Mouse (Mus musculus): ENCODE measurements around the gene Tmem44. TPM values are rescaled to one million over a fixed set of nuclear protein-coding genes. Genes with fewer than 3 reads are reported as not detected.

The Tmem44 gene
- polyA plus RNA-seq, 1 experiment from 2014 or later, result 73.8 TPM

- Histone ChIP-seq H3K9me3 (ENCODE audit: control insufficient read depth, low read length) (no peaks in the 10 kb centered on the region), H3K4me3 (ENCODE audit: low read depth, low read length) (no peak overlapping the region), H3K4me1 (ENCODE audit: control insufficient read depth, insufficient read depth, low read length) (no peaks in the 10 kb centered on the region), H3K36me3 (ENCODE audit: control insufficient read depth, insufficient read depth, low read length) (peaks cover 35% of the 10 kb centered on the region), H3K9ac (replicated peaks; ENCODE audit: low read depth, low read length) (no peak overlapping the region), H3K27ac (ENCODE audit: low read depth, low read length) (no peak overlapping the region), H3K27me3 (ENCODE audit: control insufficient read depth, insufficient read depth, low read length) (no peaks in the 10 kb centered on the region), H3K4me2 (ENCODE audit: low read depth, low read length) (no peak overlapping the region)
- ATAC-seq (ENCODE audit: low read depth), result no peak
- WGBS, result 94% methylated on average over 4 of the region's 4 CpGs
Measured at GRCm38 (mm10) chr16:30560601-30561000, 10.0 kb upstream of the Tmem44 start.

GRCm38 (mm10) chr16:30559312-30559992, 8.8 kb upstream of the Tmem44 start:
- H3K27ac ChIP-seq (ENCODE audit: low read depth, low read length), result no peak overlapping the region
- peaks cover 32% of the 10 kb centered on the region for H3K36me3 ChIP-seq (ENCODE audit: control insufficient read depth, insufficient read depth, low read length)
- ATAC-seq (ENCODE audit: low read depth), result no peak
- H3K9ac ChIP-seq (replicated peaks; ENCODE audit: low read depth, low read length), result no peak overlapping the region
- no peak overlapping the region for H3K4me3 ChIP-seq (ENCODE audit: low read depth, low read length)
- 97% methylated on average over 5 of the region's 5 CpGs for WGBS
- H3K9me3 ChIP-seq (ENCODE audit: control insufficient read depth, low read length), result no peaks in the 10 kb centered on the region
- no peaks in the 10 kb centered on the region for H3K4me1 ChIP-seq (ENCODE audit: control insufficient read depth, insufficient read depth, low read length)
- H3K27me3 ChIP-seq (ENCODE audit: control insufficient read depth, insufficient read depth, low read length), result no peaks in the 10 kb centered on the region
- no peak overlapping the region for H3K4me2 ChIP-seq (ENCODE audit: low read depth, low read length)

- no peak overlapping the region for H3K4me2 ChIP-seq (ENCODE audit: low read depth, low read length)
- no peak overlapping the region for H3K27ac ChIP-seq (ENCODE audit: low read depth, low read length)
- no peak overlapping the region for H3K4me3 ChIP-seq (ENCODE audit: low read depth, low read length)
- no peaks in the 10 kb centered on the region for H3K27me3 ChIP-seq (ENCODE audit: control insufficient read depth, insufficient read depth, low read length)
- no peaks in the 10 kb centered on the region for H3K9me3 ChIP-seq (ENCODE audit: control insufficient read depth, low read length)
- no peaks in the 10 kb centered on the region; the same call in 1 of the 2 replicates for H3K4me1 ChIP-seq (ENCODE audit: control insufficient read depth, insufficient read depth, low read length)
- H3K9ac ChIP-seq (replicated peaks; ENCODE audit: low read depth, low read length), result no peak overlapping the region
- ATAC-seq (ENCODE audit: low read depth), result no peak
- 96% methylated on average over 8 of the region's 8 CpGs for WGBS
- H3K36me3 ChIP-seq (ENCODE audit: control insufficient read depth, insufficient read depth, low read length), result peaks cover 8% of the 10 kb centered on the region; the same call in 1 of the 2 replicates
Measured at GRCm38 (mm10) chr16:30554109-30554508, 3.5 kb upstream of the Tmem44 start.

- Histone ChIP-seq H3K9ac (replicated peaks; ENCODE audit: low read depth, low read length) (no peak overlapping the region; the same call in 1 of the 2 replicates), H3K4me1 (ENCODE audit: control insufficient read depth, insufficient read depth, low read length) (peaks cover 6% of the 10 kb centered on the region; the same call in 1 of the 2 replicates), H3K36me3 (ENCODE audit: control insufficient read depth, insufficient read depth, low read length) (peaks cover 6% of the 10 kb centered on the region; the same call in 1 of the 2 replicates), H3K4me3 (ENCODE audit: low read depth, low read length) (no peak overlapping the region), H3K27me3 (ENCODE audit: control insufficient read depth, insufficient read depth, low read length) (no peaks in the 10 kb centered on the region), H3K27ac (ENCODE audit: low read depth, low read length) (peak overlapping the region; percentile 60), H3K4me2 (ENCODE audit: low read depth, low read length) (no peak overlapping the region), H3K9me3 (ENCODE audit: control insufficient read depth, low read length) (no peaks in the 10 kb centered on the region)
- peak; percentile 9; the same call in 1 of the 2 replicates for ATAC-seq (ENCODE audit: low read depth)
- 34% methylated on average over 11 of the region's 11 CpGs for WGBS
Measured at GRCm38 (mm10) chr16:30552621-30553338, 2.1 kb upstream of the Tmem44 start.

- peaks cover 9% of the 10 kb centered on the region; the same call in 1 of the 2 replicates for H3K36me3 ChIP-seq (ENCODE audit: control insufficient read depth, insufficient read depth, low read length)
- no peaks in the 10 kb centered on the region for H3K27me3 ChIP-seq (ENCODE audit: control insufficient read depth, insufficient read depth, low read length)
- H3K9me3 ChIP-seq (ENCODE audit: control insufficient read depth, low read length), result no peaks in the 10 kb centered on the region
- H3K9ac ChIP-seq (replicated peaks; ENCODE audit: low read depth, low read length), result peak overlapping the region; percentile 87
- peak overlapping the region; percentile 60 for H3K4me3 ChIP-seq (ENCODE audit: low read depth, low read length)
- 1% methylated on average over 62 of the region's 63 CpGs for WGBS
- peak; percentile 91 for ATAC-seq (ENCODE audit: low read depth)
- peaks cover 6% of the 10 kb centered on the region; the same call in 1 of the 2 replicates for H3K4me1 ChIP-seq (ENCODE audit: control insufficient read depth, insufficient read depth, low read length)
- H3K4me2 ChIP-seq (ENCODE audit: low read depth, low read length), result peak overlapping the region; percentile 58
- peak overlapping the region; percentile 75 for H3K27ac ChIP-seq (ENCODE audit: low read depth, low read length)
Measured at GRCm38 (mm10) chr16:30549966-30550747, 485 bp downstream of the Tmem44 start.

- Histone ChIP-seq H3K36me3 (ENCODE audit: control insufficient read depth, insufficient read depth, low read length) (peaks cover 14% of the 10 kb centered on the region; the same call in 1 of the 2 replicates), H3K27ac (ENCODE audit: low read depth, low read length) (peak overlapping the region; percentile 75), H3K4me3 (ENCODE audit: low read depth, low read length) (peak overlapping the region; percentile 60), H3K4me1 (ENCODE audit: control insufficient read depth, insufficient read depth, low read length) (peaks cover 6% of the 10 kb centered on the region; the same call in 1 of the 2 replicates), H3K9ac (replicated peaks; ENCODE audit: low read depth, low read length) (peak overlapping the region; percentile 87; the same call in 1 of the 2 replicates), H3K9me3 (ENCODE audit: control insufficient read depth, low read length) (no peaks in the 10 kb centered on the region), H3K4me2 (ENCODE audit: low read depth, low read length) (peak overlapping the region; percentile 58), H3K27me3 (ENCODE audit: control insufficient read depth, insufficient read depth, low read length) (no peaks in the 10 kb centered on the region)
- ATAC-seq (ENCODE audit: low read depth), result 0 out of 2 replicates have a peak, but pooled peaks have one; percentile 18
- WGBS, result 83% methylated on average over 7 of the region's 7 CpGs
Measured at GRCm38 (mm10) chr16:30549516-30549915, 1.1 kb downstream of the Tmem44 start.

GRCm38 (mm10) chr16:30548291-30548690, 2.4 kb downstream of the Tmem44 start:
- H3K4me3 ChIP-seq (ENCODE audit: low read depth, low read length), result peak overlapping the region; percentile 60; the same call in 1 of the 2 replicates
- WGBS, result 76% methylated on average over 5 of the region's 5 CpGs
- H3K4me1 ChIP-seq (ENCODE audit: control insufficient read depth, insufficient read depth, low read length), result peaks cover 6% of the 10 kb centered on the region; the same call in 1 of the 2 replicates
- no peaks in the 10 kb centered on the region for H3K27me3 ChIP-seq (ENCODE audit: control insufficient read depth, insufficient read depth, low read length)
- peaks cover 17% of the 10 kb centered on the region; the same call in 1 of the 2 replicates for H3K36me3 ChIP-seq (ENCODE audit: control insufficient read depth, insufficient read depth, low read length)
- no peaks in the 10 kb centered on the region for H3K9me3 ChIP-seq (ENCODE audit: control insufficient read depth, low read length)
- no peak overlapping the region for H3K9ac ChIP-seq (replicated peaks; ENCODE audit: low read depth, low read length)
- ATAC-seq (ENCODE audit: low read depth), result no peak
- H3K4me2 ChIP-seq (ENCODE audit: low read depth, low read length), result peak overlapping the region; percentile 58
- no peak overlapping the region for H3K27ac ChIP-seq (ENCODE audit: low read depth, low read length)

- Histone ChIP-seq H3K36me3 (ENCODE audit: control insufficient read depth, insufficient read depth, low read length) (peaks cover 17% of the 10 kb centered on the region; the same call in 1 of the 2 replicates), H3K9me3 (ENCODE audit: control insufficient read depth, low read length) (no peaks in the 10 kb centered on the region), H3K4me1 (ENCODE audit: control insufficient read depth, insufficient read depth, low read length) (peaks cover 6% of the 10 kb centered on the region; the same call in 1 of the 2 replicates), H3K4me3 (ENCODE audit: low read depth, low read length) (no peak overlapping the region), H3K27ac (ENCODE audit: low read depth, low read length) (no peak overlapping the region), H3K27me3 (ENCODE audit: control insufficient read depth, insufficient read depth, low read length) (no peaks in the 10 kb centered on the region), H3K4me2 (ENCODE audit: low read depth, low read length) (no peak overlapping the region), H3K9ac (replicated peaks; ENCODE audit: low read depth, low read length) (no peak overlapping the region)
- 95% methylated on average over 4 of the region's 4 CpGs for WGBS
- ATAC-seq (ENCODE audit: low read depth), result no peak
Measured at GRCm38 (mm10) chr16:30544693-30545092, 5.9 kb downstream of the Tmem44 start.

Measured in neural tube, embryonic 14.5 days (tissue).